Mouse (Mus musculus): ENCODE data around the gene Lrmda. TPM values are rescaled to one million over a fixed set of nuclear protein-coding genes. Genes with fewer than 3 reads are reported as not detected.
A peak's percentile ranks its signal among the peaks of the same experiment; 100 is the strongest.

Lrmda gene
- total RNA-seq, 2 experiments from 2014 or later = 2.6 to 2.9 TPM

GRCm38 (mm10) chr14:22413220-22413619, 393.7 kb downstream of the Lrmda start:
- no peak for DNase-seq
- TF ChIP-seq CTCF (IDR thresholded peaks at IDR 0.05) = no peak
- no peak overlapping the region for H3K4me3 ChIP-seq
- no peak overlapping the region for H3K27ac ChIP-seq
- intact Hi-C loops (cut with DNase I) = no loop called here

GRCm38 (mm10) chr14:22417706-22418105, 398.2 kb downstream of the Lrmda start:
- H3K4me3 ChIP-seq = no peak overlapping the region
- intact Hi-C loops (cut with DNase I) = no loop called here
- DNase-seq = no peak
- H3K27ac ChIP-seq = no peak overlapping the region
- no peak for TF ChIP-seq CTCF (IDR thresholded peaks at IDR 0.05)

DNA sequence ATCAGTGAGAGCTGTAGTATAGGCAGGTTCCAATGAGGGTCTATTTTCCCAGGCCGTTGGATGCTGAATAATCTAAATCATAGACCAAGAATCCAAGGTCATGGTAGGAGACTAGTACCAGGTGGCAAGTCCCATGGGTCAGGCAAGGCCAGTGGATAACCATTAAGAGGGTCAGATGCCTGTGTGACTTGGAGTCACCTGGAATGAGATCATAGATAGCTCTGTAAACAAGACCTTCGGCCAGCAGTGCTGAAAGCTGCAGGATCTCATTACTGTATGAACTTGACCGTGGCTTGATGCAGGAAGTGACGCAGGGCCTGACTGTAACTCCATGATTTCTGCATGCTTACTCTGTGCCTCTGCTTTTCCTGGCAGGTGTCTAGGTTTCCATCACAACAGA, 402.2 kb downstream of the Lrmda start:
- H3K27ac ChIP-seq = no peak overlapping the region
- intact Hi-C loops (cut with DNase I) = no loop called here
- no peak overlapping the region for H3K4me3 ChIP-seq
- DNase-seq = no peak
- no peak for TF ChIP-seq CTCF (IDR thresholded peaks at IDR 0.05)

GRCm38 (mm10) chr14:22425018-22425534, 405.6 kb downstream of the Lrmda start:
- H3K4me3 ChIP-seq = no peak overlapping the region
- no peak for DNase-seq
- TF ChIP-seq CTCF (IDR thresholded peaks at IDR 0.05) = no peak
- H3K27ac ChIP-seq = no peak overlapping the region
- intact Hi-C loops (cut with DNase I) = no loop called here

DNA sequence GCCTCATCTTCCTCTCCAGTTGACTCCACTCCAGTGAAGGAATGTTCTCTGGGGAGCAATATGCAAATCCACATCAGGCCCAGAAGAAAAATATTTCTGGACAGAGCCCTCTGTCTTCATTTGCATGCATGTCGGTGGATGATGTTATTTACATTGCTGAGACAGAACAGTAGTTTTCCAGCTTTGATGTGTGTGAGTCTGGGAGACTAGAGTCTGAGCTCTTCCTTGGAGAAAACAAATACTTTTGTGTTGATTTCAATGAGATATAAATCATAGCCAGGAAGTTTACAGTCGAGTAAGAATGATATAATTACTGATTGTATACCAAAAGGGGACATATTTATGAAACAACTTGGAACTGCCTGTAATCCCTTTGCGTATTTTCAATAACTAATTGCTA, 415.9 kb downstream of the Lrmda start:
- no peak overlapping the region for H3K27ac ChIP-seq
- intact Hi-C loops (cut with DNase I) = no loop called here
- no peak for DNase-seq

GRCm38 (mm10) chr14:22435860-22436377, 416.4 kb downstream of the Lrmda start:
- intact Hi-C loops (cut with DNase I) = no loop called here
- no peak for TF ChIP-seq CTCF (IDR thresholded peaks at IDR 0.05)
- no peak overlapping the region for H3K4me3 ChIP-seq
- DNase-seq = no peak
- H3K27ac ChIP-seq = no peak overlapping the region

More for the DNA sequence above, 415.9 kb downstream of the Lrmda start:
- no peak overlapping the region for H3K4me3 ChIP-seq
- no peak for TF ChIP-seq CTCF (IDR thresholded peaks at IDR 0.05)

DNA sequence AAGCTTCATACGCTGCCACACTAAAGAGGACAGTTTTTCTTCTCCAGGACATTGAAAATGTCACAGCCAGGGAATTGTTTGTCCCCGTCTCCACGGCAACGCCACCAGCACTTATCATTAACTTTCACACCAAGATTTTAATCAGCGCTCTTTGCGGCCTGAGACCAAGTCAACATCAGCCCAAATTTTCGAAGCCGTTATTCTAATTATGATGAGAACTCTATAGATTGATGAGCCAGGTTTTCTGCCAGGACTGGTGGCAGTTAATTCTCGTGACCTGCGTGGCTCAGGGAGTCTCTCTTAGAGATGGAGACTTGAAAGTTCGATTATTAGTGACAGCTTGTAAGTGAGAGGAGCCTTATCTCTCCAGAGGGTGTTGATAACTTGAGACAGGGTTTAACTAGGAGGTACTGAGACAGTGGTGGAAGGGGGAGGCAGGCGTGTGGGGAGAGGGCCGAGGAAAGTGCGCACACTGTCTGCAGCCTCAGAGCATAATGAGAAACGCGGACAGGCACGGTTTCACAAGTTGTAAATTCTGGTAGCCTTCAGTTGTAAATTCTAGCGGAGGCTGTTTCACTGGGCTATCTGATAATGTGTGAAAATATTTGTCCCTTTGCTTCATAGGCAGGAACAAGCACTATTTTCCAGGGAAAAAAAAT, 421.0 kb downstream of the Lrmda start:
- intact Hi-C loops (cut with DNase I) = loop anchor here (5.0 kb wide), 1 partner anchor 453 kb away; the partner anchor contains the start of gene Zfp503
- TF ChIP-seq CTCF (IDR thresholded peaks at IDR 0.05) = no peak
- H3K4me3 ChIP-seq = peak overlapping the region; percentile 34

GRCm38 (mm10) chr14:22441859-22442447, 422.4 kb downstream of the Lrmda start:
- intact Hi-C loops (cut with DNase I) = loop anchor here (5.0 kb wide), 1 partner anchor 455 kb away; the partner anchor contains the start of gene Zfp503
- DNase-seq = peak; percentile 27
- TF ChIP-seq CTCF (IDR thresholded peaks at IDR 0.05) = no peak
- Histone ChIP-seq H3K27ac (no peak overlapping the region), H3K4me3 (no peak overlapping the region)

More for the DNA sequence above, 421.0 kb downstream of the Lrmda start:
- peak overlapping the region; percentile 46; the same call in 1 of the 2 replicates for H3K27ac ChIP-seq
- peak; percentile 27 for DNase-seq

- no peak overlapping the region for H3K27ac ChIP-seq
- no peak for DNase-seq
- no peak for TF ChIP-seq CTCF (IDR thresholded peaks at IDR 0.05)
- intact Hi-C loops (cut with DNase I) = loop anchor here (5.0 kb wide), 1 partner anchor 455 kb away; the partner anchor contains the start of gene Zfp503
- H3K4me3 ChIP-seq = no peak overlapping the region
Measured at GRCm38 (mm10) chr14:22442719-22443118, 423.2 kb downstream of the Lrmda start.

GRCm38 (mm10) chr14:22444541-22444940, 425.0 kb downstream of the Lrmda start:
- intact Hi-C loops (cut with DNase I) = loop anchor here (5.0 kb wide), 1 partner anchor 457 kb away; the partner anchor contains the start of gene Zfp503
- DNase-seq = no peak
- Histone ChIP-seq H3K4me3 (no peak overlapping the region), H3K27ac (no peak overlapping the region)
- peak; percentile 39; the same call in 1 of the 2 replicates for TF ChIP-seq CTCF (IDR thresholded peaks at IDR 0.05)

DNA sequence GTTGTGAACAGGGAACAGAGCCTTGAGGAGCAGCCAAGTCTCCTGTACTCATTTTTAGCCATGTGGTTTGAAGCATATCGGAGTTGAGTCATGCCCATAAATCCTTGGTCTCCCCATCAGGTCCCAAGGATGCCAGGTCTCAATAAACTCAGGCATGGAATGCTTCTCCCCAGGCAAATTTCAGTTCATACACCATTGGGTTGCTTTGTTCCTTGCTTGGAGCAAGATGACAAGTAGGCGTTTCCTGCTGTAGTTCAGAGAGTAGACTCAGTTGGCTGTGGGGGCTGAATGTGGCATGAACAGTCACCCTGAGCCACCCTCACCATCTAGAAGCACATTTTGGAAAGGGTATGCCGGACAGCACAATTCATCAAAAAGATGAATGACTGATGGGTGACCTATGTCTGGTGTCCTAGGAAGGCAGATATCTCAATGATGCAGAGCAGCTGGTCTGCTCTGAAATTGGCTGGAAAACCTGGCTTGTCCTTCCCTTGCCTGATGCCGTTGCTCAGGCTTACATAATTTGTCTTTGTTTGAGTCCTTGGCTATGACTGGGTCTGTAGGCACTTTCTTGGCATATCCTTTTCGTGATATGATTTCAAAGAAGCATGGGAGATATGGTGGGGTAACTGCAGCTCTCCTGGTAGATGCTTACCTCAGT, 425.8 kb downstream of the Lrmda start:
- Histone ChIP-seq H3K27ac (no peak overlapping the region), H3K4me3 (no peak overlapping the region)
- DNase-seq = no peak
- no peak for TF ChIP-seq CTCF (IDR thresholded peaks at IDR 0.05)
- intact Hi-C loops (cut with DNase I) = no loop called here

DNA sequence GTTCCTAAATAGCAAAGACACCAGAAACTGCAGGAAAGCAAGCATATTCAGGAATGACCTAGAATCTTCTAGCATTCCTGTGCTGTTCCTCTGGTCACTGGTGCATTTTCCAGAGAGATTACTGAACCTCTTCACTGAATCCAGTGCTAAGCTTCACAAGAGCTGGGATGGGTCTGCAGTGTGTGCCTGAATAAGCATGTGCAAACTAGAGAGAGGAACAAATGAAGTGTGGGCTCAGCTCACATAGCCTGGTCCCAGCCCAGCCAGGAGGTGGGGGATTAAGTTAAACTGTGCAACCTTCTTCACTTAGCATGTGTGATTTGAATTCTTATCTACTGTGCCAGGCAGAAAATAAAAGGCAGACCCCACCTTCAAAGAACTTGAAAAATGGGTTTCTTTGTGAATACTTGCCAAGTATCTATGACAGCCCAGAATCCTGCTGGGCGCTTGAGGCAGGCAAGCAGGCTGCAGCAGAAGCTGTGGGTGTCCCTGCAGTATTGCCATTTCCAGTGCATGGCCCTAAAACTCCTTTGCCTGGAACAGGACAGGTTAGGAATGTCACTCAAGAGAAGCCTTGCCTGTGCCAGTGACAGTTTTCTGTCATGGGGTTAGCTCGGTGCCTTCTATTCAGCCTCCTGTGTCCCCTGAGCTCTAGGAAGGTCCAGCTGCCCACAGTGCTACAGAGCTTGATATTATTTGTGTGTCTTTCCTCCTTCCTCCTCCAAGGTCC, 426.5 kb downstream of the Lrmda start:
- TF ChIP-seq CTCF (IDR thresholded peaks at IDR 0.05) = no peak
- Histone ChIP-seq H3K4me3 (no peak overlapping the region), H3K27ac (no peak overlapping the region)
- no peak for DNase-seq
- intact Hi-C loops (cut with DNase I) = no loop called here

Measured in gastrocnemius, adult 2 months (tissue).